Mouse (Mus musculus): Measurements from ENCODE around the gene Capn7. TPM values are rescaled to one million over a fixed set of nuclear protein-coding genes. Genes with fewer than 3 reads are reported as not detected.

The Capn7 gene
- total and polyA plus RNA-seq, 2 experiments from 2014 or later, result 55.9 to 73.7 TPM

DNA sequence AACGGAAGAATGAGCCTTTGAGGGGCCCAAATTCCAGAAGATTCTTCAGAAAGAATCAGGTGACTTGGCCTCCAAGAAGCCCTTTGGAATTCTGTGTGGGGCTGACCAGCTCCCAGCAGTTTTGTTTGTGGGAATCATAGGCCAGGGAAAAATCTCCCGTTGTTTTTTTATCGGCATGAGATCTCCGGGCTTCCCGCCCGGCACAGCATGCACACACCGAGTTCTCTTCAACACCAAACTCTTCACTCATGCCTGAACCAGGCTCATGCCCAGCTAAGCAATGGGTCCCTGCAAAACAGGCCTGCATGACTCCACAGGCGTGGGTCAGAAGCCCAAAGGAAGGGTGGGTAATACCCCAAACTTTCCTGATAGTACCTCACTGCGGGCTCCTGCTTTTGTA is 67.1 kb downstream of the Capn7 start:
- H3K9me3 ChIP-seq (ENCODE audit: low read length), result no peaks in the 10 kb centered on the region
- peaks cover 19% of the 10 kb centered on the region for H3K36me3 ChIP-seq (ENCODE audit: insufficient read depth, low read length)
- DNase-seq (ENCODE audit: low spot score) (no peak), ATAC-seq (ENCODE audit: low FRiP score) (no peak)
- H3K9ac ChIP-seq (replicated peaks; ENCODE audit: low read length, poor library complexity, severe bottlenecking), result no peak overlapping the region
- H3K4me3 ChIP-seq (ENCODE audit: low read depth, low read length), result no peak overlapping the region
- no peak overlapping the region for H3K4me2 ChIP-seq (ENCODE audit: low read depth, low read length, poor library complexity, severe bottlenecking)
- H3K4me1 ChIP-seq (ENCODE audit: insufficient read depth, low read length), result no peaks in the 10 kb centered on the region
- H3K27me3 ChIP-seq (ENCODE audit: insufficient read depth, low read length), result no peaks in the 10 kb centered on the region
- 75% methylated on average over 9 of the region's 9 CpGs for WGBS
- TF ChIP-seq CTCF (IDR thresholded peaks at IDR 0.05), result no peak
- H3K27ac ChIP-seq (ENCODE audit: low read depth, low read length), result no peak overlapping the region

DNA sequence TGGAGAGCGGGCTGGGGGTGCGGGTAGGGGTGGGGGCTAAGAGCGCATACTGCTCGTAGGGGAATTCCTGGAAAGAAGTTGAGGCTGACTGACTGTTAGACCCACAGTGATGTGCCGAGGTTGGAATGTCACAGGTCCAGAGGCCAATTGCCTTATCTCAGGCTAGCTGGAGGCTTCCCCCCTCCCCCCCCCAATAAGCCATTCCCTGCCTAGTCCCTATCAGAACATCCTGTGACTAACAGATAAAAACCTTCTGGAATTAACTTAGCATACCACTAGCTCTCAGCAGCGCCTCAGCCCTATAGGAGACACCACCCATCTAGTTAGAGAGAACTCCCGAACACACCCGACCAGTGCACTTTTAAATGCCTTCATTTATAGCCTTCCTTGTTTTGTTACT is 67.6 kb downstream of the Capn7 start:
- WGBS, result 86% methylated on average over 8 of the region's 8 CpGs
- no peak for ATAC-seq (ENCODE audit: low FRiP score)
- no peaks in the 10 kb centered on the region for H3K27me3 ChIP-seq (ENCODE audit: insufficient read depth, low read length)
- H3K9me3 ChIP-seq (ENCODE audit: low read length), result no peaks in the 10 kb centered on the region
- no peak overlapping the region for H3K27ac ChIP-seq (ENCODE audit: low read depth, low read length)
- no peak for TF ChIP-seq CTCF (IDR thresholded peaks at IDR 0.05)
- no peak for DNase-seq (ENCODE audit: low spot score)
- H3K9ac ChIP-seq (replicated peaks; ENCODE audit: low read length, poor library complexity, severe bottlenecking), result no peak overlapping the region
- no peaks in the 10 kb centered on the region for H3K4me1 ChIP-seq (ENCODE audit: insufficient read depth, low read length)
- no peak overlapping the region for H3K4me3 ChIP-seq (ENCODE audit: low read depth, low read length)
- H3K36me3 ChIP-seq (ENCODE audit: insufficient read depth, low read length), result peaks cover 20% of the 10 kb centered on the region
- no peak overlapping the region for H3K4me2 ChIP-seq (ENCODE audit: low read depth, low read length, poor library complexity, severe bottlenecking)

DNA sequence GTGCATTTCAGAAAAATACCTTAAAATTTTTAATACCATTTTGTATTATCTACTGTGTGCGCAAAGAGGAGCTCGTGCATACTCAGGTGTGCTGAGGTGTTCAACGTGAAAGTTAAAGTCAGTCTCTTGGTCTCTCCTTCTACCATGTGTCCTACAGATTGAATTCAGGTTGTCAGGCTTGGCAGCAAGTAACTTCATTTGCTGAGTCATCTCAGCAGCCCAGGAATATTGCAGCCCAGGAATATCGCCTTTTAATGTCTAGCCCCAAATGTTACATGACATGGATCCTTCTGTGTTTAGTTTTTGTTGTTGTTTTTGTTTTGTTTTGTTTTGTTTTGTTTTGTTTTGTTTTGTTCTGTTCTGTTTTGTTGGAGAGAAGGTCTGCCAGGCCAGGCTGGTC is 68.2 kb downstream of the Capn7 start:
- Histone ChIP-seq H3K4me3 (ENCODE audit: low read depth, low read length) (no peak overlapping the region), H3K4me2 (ENCODE audit: low read depth, low read length, poor library complexity, severe bottlenecking) (no peak overlapping the region), H3K27ac (ENCODE audit: low read depth, low read length) (no peak overlapping the region), H3K4me1 (ENCODE audit: insufficient read depth, low read length) (no peaks in the 10 kb centered on the region), H3K27me3 (ENCODE audit: insufficient read depth, low read length) (no peaks in the 10 kb centered on the region), H3K9me3 (ENCODE audit: low read length) (no peaks in the 10 kb centered on the region), H3K9ac (replicated peaks; ENCODE audit: low read length, poor library complexity, severe bottlenecking) (no peak overlapping the region), H3K36me3 (ENCODE audit: insufficient read depth, low read length) (peaks cover 23% of the 10 kb centered on the region)
- no peak for TF ChIP-seq CTCF (IDR thresholded peaks at IDR 0.05)
- ATAC-seq (ENCODE audit: low FRiP score), result no peak
- WGBS, result 94% methylated on average over 4 of the region's 4 CpGs
- DNase-seq (ENCODE audit: low spot score), result no peak

DNA sequence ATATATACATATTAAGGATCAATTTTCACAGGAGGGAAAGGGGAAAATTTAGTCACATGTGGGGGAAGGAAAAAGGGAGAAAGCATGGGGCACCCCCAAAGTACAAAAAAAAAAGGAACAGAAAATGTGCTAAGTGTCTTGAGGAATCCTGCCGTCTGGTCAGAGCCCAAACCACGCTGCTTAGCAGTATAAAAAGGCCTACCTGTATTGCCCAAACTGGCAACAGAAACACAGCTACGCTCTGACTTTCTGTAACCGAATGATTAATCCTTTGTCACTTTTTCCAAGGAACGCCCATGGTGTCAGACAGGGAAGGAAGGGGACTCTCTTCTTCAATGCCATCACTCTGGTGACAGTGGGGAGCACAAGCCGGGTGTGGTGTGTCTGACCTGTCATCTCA is 69.2 kb downstream of the Capn7 start:
- no peak overlapping the region for H3K4me2 ChIP-seq (ENCODE audit: low read depth, low read length, poor library complexity, severe bottlenecking)
- no peaks in the 10 kb centered on the region for H3K27me3 ChIP-seq (ENCODE audit: insufficient read depth, low read length)
- 83% methylated on average over 6 of the region's 6 CpGs for WGBS
- H3K9ac ChIP-seq (replicated peaks; ENCODE audit: low read length, poor library complexity, severe bottlenecking), result no peak overlapping the region
- ATAC-seq (ENCODE audit: low FRiP score) (no peak), DNase-seq (ENCODE audit: low spot score) (no peak)
- H3K4me1 ChIP-seq (ENCODE audit: insufficient read depth, low read length), result no peaks in the 10 kb centered on the region
- H3K36me3 ChIP-seq (ENCODE audit: insufficient read depth, low read length), result peaks cover 25% of the 10 kb centered on the region; the same call in 1 of the 2 replicates
- H3K9me3 ChIP-seq (ENCODE audit: low read length), result no peaks in the 10 kb centered on the region
- H3K27ac ChIP-seq (ENCODE audit: low read depth, low read length), result no peak overlapping the region
- H3K4me3 ChIP-seq (ENCODE audit: low read depth, low read length), result no peak overlapping the region
- TF ChIP-seq CTCF (IDR thresholded peaks at IDR 0.05), result no peak

DNA sequence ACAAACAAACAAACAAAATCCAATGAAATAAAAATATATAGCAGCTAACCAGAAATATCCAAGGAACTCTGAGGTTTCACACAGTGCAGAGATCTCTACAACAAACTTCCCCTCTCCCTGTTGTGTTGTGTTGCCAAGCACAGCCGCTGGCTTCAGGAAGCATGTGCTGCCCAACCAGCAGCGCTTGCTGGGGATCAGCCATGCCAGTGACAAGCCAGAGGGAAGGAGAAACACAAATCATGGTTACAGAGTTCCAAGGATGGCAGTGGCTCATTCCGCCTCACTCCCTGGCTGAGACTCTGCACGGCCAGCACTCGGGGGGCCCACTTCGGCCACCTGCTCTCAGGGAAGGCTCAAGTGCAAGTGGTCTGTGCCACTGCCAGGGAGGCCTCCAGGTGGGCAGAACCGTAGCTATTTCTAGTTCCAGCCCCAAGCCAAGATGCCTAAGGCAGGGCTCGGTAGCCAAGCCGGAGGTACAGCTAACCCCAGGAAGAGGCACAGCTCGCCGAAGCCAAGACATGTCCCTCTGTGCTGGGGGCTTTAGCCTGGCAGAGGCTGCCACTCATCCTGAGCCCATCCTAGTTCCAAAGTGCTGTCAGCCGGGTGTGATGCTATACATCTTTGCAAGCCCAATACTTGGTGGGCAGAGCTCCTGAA is 69.8 kb downstream of the Capn7 start:
- Histone ChIP-seq H3K9me3 (ENCODE audit: low read length) (no peaks in the 10 kb centered on the region), H3K27ac (ENCODE audit: low read depth, low read length) (no peak overlapping the region), H3K27me3 (ENCODE audit: insufficient read depth, low read length) (no peaks in the 10 kb centered on the region), H3K9ac (replicated peaks; ENCODE audit: low read length, poor library complexity, severe bottlenecking) (no peak overlapping the region), H3K4me2 (ENCODE audit: low read depth, low read length, poor library complexity, severe bottlenecking) (no peak overlapping the region), H3K36me3 (ENCODE audit: insufficient read depth, low read length) (peaks cover 31% of the 10 kb centered on the region), H3K4me3 (ENCODE audit: low read depth, low read length) (no peak overlapping the region), H3K4me1 (ENCODE audit: insufficient read depth, low read length) (no peaks in the 10 kb centered on the region)
- DNase-seq (ENCODE audit: low spot score) (peak; percentile 64), ATAC-seq (ENCODE audit: low FRiP score) (peak; percentile 38; the same call in 1 of the 2 replicates)
- 79% methylated on average over 12 of the region's 12 CpGs for WGBS
- no peak for TF ChIP-seq CTCF (IDR thresholded peaks at IDR 0.05)

DNA sequence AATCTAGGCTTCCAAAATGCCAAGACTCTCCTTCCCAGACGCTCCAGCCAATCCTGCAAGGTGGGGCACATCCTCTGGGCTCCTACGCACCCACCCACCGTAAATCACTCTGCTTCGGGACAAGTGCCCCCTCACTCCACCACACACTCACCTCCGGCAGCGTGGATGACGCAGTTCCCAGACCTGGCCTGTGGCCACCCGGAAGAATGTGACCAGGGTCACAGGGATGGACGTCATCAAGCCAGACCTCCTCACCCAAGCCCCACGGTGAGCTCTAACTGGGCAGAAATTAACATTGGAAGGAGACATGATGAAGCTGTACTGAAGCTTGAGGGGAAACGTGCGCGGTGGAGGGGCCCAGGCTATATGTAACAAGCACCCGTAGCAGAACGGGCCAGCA is 70.8 kb downstream of the Capn7 start:
- ATAC-seq (ENCODE audit: low FRiP score), result no peak
- no peak overlapping the region for H3K4me3 ChIP-seq (ENCODE audit: low read depth, low read length)
- no peaks in the 10 kb centered on the region for H3K4me1 ChIP-seq (ENCODE audit: insufficient read depth, low read length)
- H3K27me3 ChIP-seq (ENCODE audit: insufficient read depth, low read length), result no peaks in the 10 kb centered on the region
- peaks cover 33% of the 10 kb centered on the region for H3K36me3 ChIP-seq (ENCODE audit: insufficient read depth, low read length)
- H3K9ac ChIP-seq (replicated peaks; ENCODE audit: low read length, poor library complexity, severe bottlenecking), result no peak overlapping the region
- 92% methylated on average over 15 of the region's 15 CpGs for whole genome bisulfite sequencing
- no peak overlapping the region for H3K27ac ChIP-seq (ENCODE audit: low read depth, low read length)
- no peak for DNase-seq (ENCODE audit: low spot score)
- no peak for TF ChIP-seq CTCF (IDR thresholded peaks at IDR 0.05)
- no peak overlapping the region for H3K4me2 ChIP-seq (ENCODE audit: low read depth, low read length, poor library complexity, severe bottlenecking)
- no peaks in the 10 kb centered on the region for H3K9me3 ChIP-seq (ENCODE audit: low read length)
